Mouse (Mus musculus) regulatory T cell (primary cell): ENCODE measurements around the gene Olfr622.

Experiments
- in situ Hi-C: fragments of 300-600 bp; cut with MboI, MseI; formaldehyde crosslinking; loops from one replicate; pipeline ENCODE4 v1.15.1; 2025; ENCODE audit warnings: high pct_unique_total_duplicates

Gene Olfr622

GRCm38 (mm10) chr7:103642602-103643001 is at the start of gene Olfr622:
Gene Olfr622 (minus strand): TSS chr7:103642702.
- in situ Hi-C loops: no loop called here

- in situ Hi-C loops: no loop called here
These were observed 39.9 kb upstream of the Olfr622 start, which contains the start of gene Olfr625-ps1 for GRCm38 (mm10) chr7:103682420-103682819. Gene Olfr625-ps1 (plus strand): TSS chr7:103682720.

- in situ Hi-C loops: no loop called here
These were observed 28.6 kb upstream of the Olfr622 start, which contains the start of gene Olfr624 for GRCm38 (mm10) chr7:103671091-103671490. Gene Olfr624 (minus strand): TSS chr7:103671191.

GRCm38 (mm10) chr7:103663598-103663997 is 21.1 kb upstream of the Olfr622 start, which contains the start of gene Olfr623:
Gene Olfr623 (minus strand): TSS chr7:103663698.
- in situ Hi-C loops: no loop called here

- in situ Hi-C loops: no loop called here
These were observed 1.6 kb upstream of the Olfr622 start for GRCm38 (mm10) chr7:103644070-103644469.

GRCm38 (mm10) chr7:103636795-103637194 is 5.7 kb downstream of the Olfr622 start:
- in situ Hi-C loops: no loop called here

GRCm38 (mm10) chr7:103612434-103612833 is 30.1 kb downstream of the Olfr622 start, which contains the start of gene Olfr620:
Gene Olfr620 (minus strand): TSS chr7:103612534.
- in situ Hi-C loops: no loop called here

GRCm38 (mm10) chr7:103607425-103607824 is 35.1 kb downstream of the Olfr622 start:
- in situ Hi-C loops: no loop called here

GRCm38 (mm10) chr7:103600275-103600674 is 42.2 kb downstream of the Olfr622 start, which contains the start of gene Olfr619:
Gene Olfr619 (plus strand): TSS chr7:103600575.
- in situ Hi-C loops: no loop called here

GRCm38 (mm10) chr7:103589803-103590202 is 52.7 kb downstream of the Olfr622 start, which contains the start of gene Olfr618:
Gene Olfr618 (plus strand): TSS chr7:103590103.
- in situ Hi-C loops: no loop called here
